Mouse (Mus musculus) midbrain, embryonic 11.5 days (tissue): ENCODE results near the gene Itpripl1. TPM values are rescaled to one million over a fixed set of nuclear protein-coding genes. Genes with fewer than 3 reads are reported as not detected.
"Not testable (repeated sequence)": the region's sequence is repeated elsewhere in the genome, so short reads cannot be mapped to it uniquely, and the experiment has no call there.

ENCODE experiments used
- ATAC-seq: fragments of 200-750 bp; cut with Nextera tagmentation; 2 replicates; pipeline ENCODE4 v1.8.0; 2017; ENCODE audit warnings: moderate TSS enrichment, moderate library complexity; ENCODE audit not compliant: low FRiP score
- DNase-seq: peaks from one replicate; pipeline ENCODE4 v3.0.0; 2015; ENCODE audit warnings: low spot score; ENCODE audit errors: missing footprints
- H3K27ac ChIP-seq: fragments of 300-500 bp; sonication (generic); 2 replicates; pipeline ENCODE4 v1.5.1; 2014; ENCODE audit warnings: low read depth, low read length
- H3K27me3 ChIP-seq: fragments of 300-500 bp; sonication (generic); 2 replicates; pipeline ENCODE4 v1.6.1; 2014; ENCODE audit warnings: mild to moderate bottlenecking, low read length, moderate library complexity, mixed read lengths; ENCODE audit not compliant: control insufficient read depth, insufficient read depth
- H3K36me3 ChIP-seq: fragments of 300-500 bp; sonication (generic); 2 replicates; pipeline ENCODE4 v1.6.1; 2014; ENCODE audit warnings: mild to moderate bottlenecking, low read length, moderate library complexity, mixed read lengths; ENCODE audit not compliant: control insufficient read depth, insufficient read depth
- H3K4me1 ChIP-seq: fragments of 300-500 bp; sonication (generic); 2 replicates; pipeline ENCODE4 v1.6.1; 2014; ENCODE audit warnings: low read length; ENCODE audit not compliant: control insufficient read depth, insufficient read depth
- H3K4me2 ChIP-seq: fragments of 300-500 bp; sonication (generic); 2 replicates; pipeline ENCODE4 v1.6.1; 2014; ENCODE audit warnings: mild to moderate bottlenecking, moderate library complexity
- H3K4me3 ChIP-seq: fragments of 300-500 bp; sonication (generic); 2 replicates; pipeline ENCODE4 v1.5.1; 2014; ENCODE audit warnings: low read depth, low read length
- H3K9ac ChIP-seq: fragments of 300-500 bp; sonication (generic); 2 replicates; pipeline ENCODE4 v1.6.1; 2014; ENCODE audit warnings: low read length
- H3K9me3 ChIP-seq: fragments of 300-500 bp; sonication (generic); 2 replicates; pipeline ENCODE4 v1.6.1; 2016; ENCODE audit warnings: low read length; ENCODE audit not compliant: control insufficient read depth
- WGBS: fragments of 180-500 bp; shearing (Covaris S2); extraction: QIAGEN DNeasy Blood & Tissue Kit; methylation state at CpG from one replicate; pipeline ENCODE4 v1.1.7; 2014; 5-methylcytosine and 5-hydroxymethylcytosine counted together
- polyA plus RNA-seq: library from polyadenylated mRNA; unstranded; fragments of >200 nt; fragmentation: Nextera tagmentation; extraction: Ambion mirVana; gene quantifications from 2 replicates; pipeline ENCODE4 v1.2.1, GENCODE M21; 2014

Itpripl1 gene
- polyA plus RNA-seq, 1 experiment from 2014 or later, result 12.3 TPM

DNA sequence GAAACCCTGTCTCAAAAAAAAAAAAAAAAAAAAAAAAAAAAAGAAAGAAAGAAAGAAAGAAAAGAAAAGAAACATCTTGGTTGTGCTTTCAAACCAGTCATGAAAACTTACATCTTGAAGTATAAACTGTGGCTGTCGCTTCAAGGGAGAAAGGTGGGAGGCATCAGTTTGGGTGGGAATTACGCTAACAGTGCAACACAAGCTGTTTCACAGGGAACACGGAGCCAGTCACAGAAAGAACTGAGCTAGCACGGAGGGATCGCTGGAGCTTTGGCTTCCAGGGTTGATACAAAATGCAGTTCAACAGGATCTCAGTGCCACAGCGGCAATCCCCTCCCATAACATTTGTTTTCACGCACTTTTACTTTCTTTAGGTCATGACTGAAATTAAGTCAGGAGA, 3.2 kb downstream of the Itpripl1 start:
- Histone ChIP-seq H3K9me3 (no peaks in the 10 kb centered on the region), H3K4me2 (no peak overlapping the region), H3K4me3 (no peak overlapping the region), H3K9ac (no peak overlapping the region), H3K4me1 (peaks cover 13% of the 10 kb centered on the region), H3K27me3 (no peaks in the 10 kb centered on the region), H3K27ac (no peak overlapping the region), H3K36me3 (peaks cover 3% of the 10 kb centered on the region; the same call in 1 of the 2 replicates)
- 95% methylated on average over 7 of the region's 7 CpGs for WGBS
- no peak for ATAC-seq
- no peak for DNase-seq

DNA sequence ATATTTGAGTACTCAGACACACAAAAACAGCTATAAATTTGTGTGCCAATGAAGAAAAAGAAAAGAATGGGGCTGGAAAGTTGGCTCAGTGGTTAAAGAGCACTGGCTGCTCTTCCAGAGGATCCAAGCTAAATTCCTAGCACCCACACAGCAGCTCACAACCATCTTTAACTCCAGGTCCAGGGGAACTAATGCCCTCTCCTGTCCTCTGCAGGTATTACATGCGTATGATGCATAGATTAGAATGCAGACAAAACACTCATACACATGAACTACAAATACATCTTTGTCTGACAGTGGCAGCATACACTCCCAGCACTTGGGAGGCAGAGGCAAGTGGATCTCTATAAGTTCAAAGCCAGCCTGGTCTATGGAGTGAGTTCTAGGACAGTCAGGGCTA, 3.6 kb downstream of the Itpripl1 start:
- no peak overlapping the region for H3K9ac ChIP-seq
- H3K27me3 ChIP-seq, result no peaks in the 10 kb centered on the region
- H3K4me2 ChIP-seq, result no peak overlapping the region
- H3K4me1 ChIP-seq, result peaks cover 14% of the 10 kb centered on the region
- peaks cover 3% of the 10 kb centered on the region; the same call in 1 of the 2 replicates for H3K36me3 ChIP-seq
- no peaks in the 10 kb centered on the region for H3K9me3 ChIP-seq
- WGBS, result 96% methylated on average over 1 of the region's 1 CpGs
- ATAC-seq (no peak), DNase-seq (no peak)
- H3K27ac ChIP-seq, result no peak overlapping the region
- no peak overlapping the region for H3K4me3 ChIP-seq

DNA sequence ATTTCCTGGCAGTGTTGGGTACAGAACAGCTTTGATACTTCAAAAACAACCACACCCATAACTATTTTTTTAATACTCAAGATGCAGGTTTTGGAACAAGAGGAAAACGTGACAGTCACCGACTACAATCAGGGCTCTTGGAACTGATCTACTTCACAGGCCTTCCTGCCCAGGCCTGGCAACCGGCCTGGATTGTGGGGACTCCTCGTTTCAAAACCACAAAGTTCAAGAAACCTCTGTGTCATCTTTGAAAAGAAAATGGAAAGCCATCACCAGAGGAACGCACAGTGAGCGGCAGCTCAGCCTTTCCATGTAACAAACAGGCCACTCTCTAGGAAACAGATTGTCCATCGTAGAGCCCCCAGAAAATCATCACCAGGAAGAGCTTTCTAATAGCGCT, 4.1 kb downstream of the Itpripl1 start:
- H3K9me3 ChIP-seq, result no peaks in the 10 kb centered on the region
- H3K27me3 ChIP-seq, result no peaks in the 10 kb centered on the region
- no peak for ATAC-seq
- no peak overlapping the region for H3K4me2 ChIP-seq
- no peak overlapping the region for H3K27ac ChIP-seq
- H3K4me3 ChIP-seq, result no peak overlapping the region
- no peak for DNase-seq
- WGBS, result 96% methylated on average over 8 of the region's 8 CpGs
- peaks cover 16% of the 10 kb centered on the region for H3K4me1 ChIP-seq
- peaks cover 3% of the 10 kb centered on the region; the same call in 1 of the 2 replicates for H3K36me3 ChIP-seq
- H3K9ac ChIP-seq, result no peak overlapping the region

DNA sequence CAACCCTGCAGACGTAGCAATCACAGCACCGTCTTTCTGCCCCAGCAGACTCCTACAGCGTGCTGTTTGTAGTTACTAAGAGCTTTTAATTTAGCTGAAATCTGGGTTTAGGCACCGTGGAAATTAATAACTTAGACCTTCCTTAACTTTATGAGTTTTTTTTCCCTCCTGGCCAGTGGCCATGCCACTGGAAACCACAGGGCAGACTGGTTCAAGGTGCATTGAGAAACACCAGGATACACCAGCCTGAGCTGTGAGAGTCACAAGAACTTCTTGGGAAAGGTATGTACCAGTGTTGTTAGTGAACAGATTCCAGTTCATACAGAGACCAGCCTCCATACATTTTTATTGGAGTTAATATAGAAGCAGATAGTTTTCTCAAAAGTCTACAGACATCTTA, 4.8 kb downstream of the Itpripl1 start:
- Histone ChIP-seq H3K27ac (no peak overlapping the region), H3K4me3 (no peak overlapping the region), H3K9ac (no peak overlapping the region), H3K4me2 (no peak overlapping the region), H3K9me3 (no peaks in the 10 kb centered on the region), H3K27me3 (no peaks in the 10 kb centered on the region), H3K36me3 (peaks cover 3% of the 10 kb centered on the region; the same call in 1 of the 2 replicates), H3K4me1 (peaks cover 13% of the 10 kb centered on the region)
- ATAC-seq, result no peak
- 97% methylated on average over 4 of the region's 4 CpGs for WGBS
- no peak for DNase-seq

DNA sequence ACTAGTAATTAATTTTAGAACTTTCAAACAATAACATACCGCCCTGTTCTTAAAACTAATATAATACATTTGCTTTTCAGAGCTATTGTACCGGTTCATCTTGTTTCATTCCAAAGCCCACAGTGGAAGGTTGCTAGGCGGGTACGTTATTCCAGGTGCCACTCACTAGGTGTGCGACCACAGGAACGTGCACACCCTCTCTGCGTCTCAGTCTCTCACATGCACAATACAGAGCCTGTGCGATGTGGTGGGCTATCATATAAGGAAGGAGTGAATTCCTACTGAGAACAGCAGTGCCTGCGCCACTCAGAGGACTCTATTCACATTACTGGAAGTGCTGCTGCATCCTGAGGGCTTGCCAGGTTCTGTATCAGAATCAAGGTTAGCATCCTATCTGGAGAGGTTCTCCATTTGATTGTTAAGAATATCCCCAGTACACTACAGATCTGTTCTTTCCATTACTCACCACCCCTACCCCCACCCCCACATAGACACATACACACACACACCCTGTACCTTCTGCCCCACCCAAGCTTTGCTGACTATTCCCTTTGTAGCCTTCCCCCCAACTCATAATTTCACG, 5.3 kb downstream of the Itpripl1 start:
- H3K27me3 ChIP-seq, result no peaks in the 10 kb centered on the region
- no peak overlapping the region for H3K4me3 ChIP-seq
- 91% methylated on average over 10 of the region's 10 CpGs for WGBS
- DNase-seq (no peak), ATAC-seq (no peak)
- no peaks in the 10 kb centered on the region for H3K9me3 ChIP-seq
- no peak overlapping the region for H3K27ac ChIP-seq
- no peak overlapping the region for H3K4me2 ChIP-seq
- peaks cover 13% of the 10 kb centered on the region for H3K4me1 ChIP-seq
- no peak overlapping the region for H3K9ac ChIP-seq
- peaks cover 3% of the 10 kb centered on the region; the same call in 1 of the 2 replicates for H3K36me3 ChIP-seq

- WGBS, result 33% methylated on average over 5 of the region's 5 CpGs
- no peaks in the 10 kb centered on the region for H3K27me3 ChIP-seq
- H3K4me1 ChIP-seq, result peaks cover 14% of the 10 kb centered on the region
- ATAC-seq, result peak; percentile 43; the same call in 1 of the 2 replicates
- H3K27ac ChIP-seq, result no peak overlapping the region
- no peak overlapping the region for H3K4me2 ChIP-seq
- H3K4me3 ChIP-seq, result no peak overlapping the region
- H3K36me3 ChIP-seq, result peaks cover 3% of the 10 kb centered on the region; the same call in 1 of the 2 replicates
- no peak for DNase-seq
- no peak overlapping the region for H3K9ac ChIP-seq
- no peaks in the 10 kb centered on the region for H3K9me3 ChIP-seq
Observed at GRCm38 (mm10) chr2:127136979-127137378, 6.3 kb downstream of the Itpripl1 start.

DNA sequence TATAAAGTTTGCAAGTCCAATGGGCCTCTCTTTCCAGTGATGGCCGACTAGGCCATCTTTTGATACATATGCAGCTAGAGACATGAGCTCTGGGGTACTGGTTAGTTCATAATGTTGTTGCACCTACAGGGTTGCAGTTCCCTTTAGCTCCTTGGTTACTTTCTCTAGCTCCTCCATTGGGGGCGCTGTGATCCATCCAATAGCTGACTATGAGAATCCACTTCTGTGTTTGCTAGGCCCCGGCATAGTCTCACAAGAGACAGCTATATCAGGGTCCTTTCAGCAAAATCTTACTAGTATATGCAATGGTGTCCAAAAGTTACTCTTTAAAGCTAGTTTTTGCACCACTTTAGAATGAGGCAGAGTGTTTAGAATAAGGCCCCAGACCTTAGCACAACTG, 8.0 kb downstream of the Itpripl1 start:
- H3K9ac ChIP-seq, H3K36me3 ChIP-seq, H3K4me2 ChIP-seq, H3K9me3 ChIP-seq, H3K27me3 ChIP-seq, H3K27ac ChIP-seq, H3K4me3 ChIP-seq, ATAC-seq: not testable (repeated sequence)
- 43% methylated on average over 2 of the region's 3 CpGs for WGBS
- H3K4me1 ChIP-seq, result peaks cover 17% of the 10 kb centered on the region
- DNase-seq, result peak; percentile 78

DNA sequence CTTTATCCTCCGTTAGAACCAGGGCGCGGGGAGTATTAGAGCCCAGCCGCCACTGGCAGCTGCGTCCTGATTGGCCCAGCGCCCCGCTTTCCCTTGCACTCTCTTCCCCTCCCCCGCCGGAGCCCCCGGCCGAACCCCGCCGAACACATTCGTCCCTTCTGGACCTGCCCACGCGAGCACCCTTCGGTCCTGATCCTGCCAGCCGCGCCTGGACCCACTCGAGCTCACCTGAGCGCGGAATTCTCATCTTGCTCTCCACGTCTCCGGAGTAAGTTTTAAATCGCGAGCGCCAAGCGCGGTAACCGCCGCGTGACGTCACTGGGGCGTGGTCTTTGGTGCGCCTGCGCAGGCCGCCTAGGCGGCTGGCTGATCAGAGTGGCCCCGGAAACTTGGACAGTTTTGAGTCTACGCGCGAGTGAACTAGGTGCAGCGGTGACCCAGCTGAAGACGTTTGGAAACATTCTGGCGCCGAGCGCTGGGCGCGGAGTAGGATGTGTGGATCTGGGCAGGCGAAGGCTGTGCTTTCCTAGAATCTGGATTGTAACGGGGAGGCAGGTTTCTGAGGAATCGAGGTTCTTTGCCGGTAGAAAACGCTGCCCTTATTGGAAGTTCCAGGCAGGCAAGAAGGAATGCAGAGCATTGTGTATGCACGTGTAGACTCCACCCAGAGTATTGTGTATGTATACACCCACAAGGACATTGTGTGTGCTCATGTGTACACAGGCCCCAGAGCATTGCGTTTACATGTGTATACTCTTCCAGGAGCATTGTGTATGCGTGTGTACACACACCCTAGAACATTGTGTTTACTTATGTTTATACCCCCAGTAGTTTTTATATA, 9.4 kb downstream of the Itpripl1 start, which contains the start of gene Ncaph:
Gene Ncaph, minus strand, starts transcription at position 334 of the 841 bp plus-strand sequence.
- DNase-seq (peak; percentile 100), ATAC-seq (peak; percentile 93)
- Histone ChIP-seq H3K4me3 (peak within 1 kb of the TSS; percentile 85), H3K27me3 (no peaks in the 10 kb centered on the region), H3K9me3 (no peaks in the 10 kb centered on the region), H3K27ac (peak within 1 kb of the TSS; percentile 59; the same call in 1 of the 2 replicates), H3K4me2 (peak within 1 kb of the TSS; percentile 68), H3K9ac (peak within 1 kb of the TSS; percentile 84), H3K4me1 (peaks cover 17% of the 10 kb centered on the region), H3K36me3 (no peaks in the 10 kb centered on the region)
- WGBS, result 1% methylated on average over 57 of the region's 57 CpGs

DNA sequence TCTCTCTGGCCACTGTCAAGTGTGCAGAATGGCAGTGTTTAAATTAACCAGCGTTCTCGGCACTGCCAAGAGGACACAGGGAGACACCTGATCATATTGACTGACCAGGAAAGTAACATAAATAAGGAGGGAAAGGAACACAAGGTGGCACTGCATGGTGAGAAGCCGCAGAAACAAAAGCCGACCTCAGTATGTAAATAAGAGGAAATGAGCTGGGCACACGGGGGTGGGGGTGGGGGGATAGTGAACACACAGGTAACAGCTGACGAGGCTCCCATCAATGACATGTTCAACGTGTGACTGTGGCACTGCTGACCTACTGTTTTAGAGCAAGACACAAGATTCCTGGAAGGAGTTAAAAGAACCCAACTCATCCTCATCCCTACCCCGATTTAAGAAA, 11.9 kb downstream of the Itpripl1 start:
- no peak overlapping the region for H3K4me2 ChIP-seq
- WGBS, result 81% methylated on average over 8 of the region's 8 CpGs

More for the DNA sequence above, 11.9 kb downstream of the Itpripl1 start:
- no peak overlapping the region for H3K27ac ChIP-seq
- H3K4me3 ChIP-seq, result no peak overlapping the region
- H3K27me3 ChIP-seq, result no peaks in the 10 kb centered on the region
- H3K9me3 ChIP-seq, result no peaks in the 10 kb centered on the region
- DNase-seq, result no peak
- no peak overlapping the region for H3K9ac ChIP-seq
- H3K36me3 ChIP-seq, result peaks cover 5% of the 10 kb centered on the region; the same call in 1 of the 2 replicates
- peaks cover 17% of the 10 kb centered on the region for H3K4me1 ChIP-seq
- no peak for ATAC-seq
